ENCODE assay signal across 11 mouse cellular contexts in the genomic region with DNA sequence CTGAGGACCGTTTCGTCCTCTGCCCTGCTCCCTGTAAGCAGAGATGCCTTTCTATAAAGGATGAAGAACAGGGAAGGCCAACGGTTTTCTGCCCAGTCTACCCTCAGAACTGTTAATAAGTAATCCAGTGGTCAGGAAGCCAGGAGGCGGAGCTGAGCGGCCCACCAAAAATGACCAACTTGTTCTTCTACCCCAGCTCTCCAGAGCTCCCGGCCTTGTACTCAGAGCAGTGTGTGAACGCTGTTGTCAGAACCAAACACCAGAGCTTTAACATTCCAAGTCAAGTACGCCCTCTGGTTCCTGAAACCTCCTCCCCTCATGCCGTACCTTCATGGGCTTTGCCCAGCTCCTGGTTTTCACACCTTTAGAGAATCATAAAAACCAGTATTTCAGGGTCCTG. TPM values are rescaled to one million over a fixed set of nuclear protein-coding genes. Genes with fewer than 3 reads are reported as not detected.
DNase-seq lines count a peak whose midpoint lies in the region; ATAC-seq and TF ChIP-seq lines count a peak whose summit lies in the region.
"Had no signal": no experiment of that assay in that cellular context is flagged by ENCODE, and none has a peak within 500 bp of the region (broad histone marks: within the 10 kb centered on the region; RNA-seq: fewer than 3 reads in every experiment).

No protein-coding gene starts in this region.

- intact Hi-C loops in gastrocnemius, adult 2 months (cut with DNase I): no loop called here

- peaks cover 22% of the 10 kb centered on the region for H3K4me1 ChIP-seq in embryonic facial prominence, embryonic 14.5 days (ENCODE audit: control insufficient read depth, insufficient read depth, low read length)
- H3K4me1 ChIP-seq in liver, embryonic 11.5 days (replicated peaks; ENCODE audit: control insufficient read depth, insufficient read depth, low read length): peaks cover 27% of the 10 kb centered on the region

- no peak overlapping the region for H3K27ac ChIP-seq in embryonic facial prominence, embryonic 14.5 days (replicated peaks; ENCODE audit: low read depth, low read length)
- peak overlapping the region; percentile 8 for H3K27ac ChIP-seq in liver, embryonic 11.5 days (ENCODE audit: low read depth, low read length)
- no peak overlapping the region for H3K27ac ChIP-seq in gastrocnemius, adult 2 months
- H3K27ac ChIP-seq: macrophage had no signal

- no peak overlapping the region for H3K9ac ChIP-seq in embryonic facial prominence, embryonic 14.5 days (ENCODE audit: low read depth, low read length)
- no peak overlapping the region for H3K9ac ChIP-seq in liver, embryonic 11.5 days (ENCODE audit: low read depth, low read length)

- 80% methylated on average over 9 of the region's 9 CpGs for WGBS in embryonic facial prominence, embryonic 14.5 days
- WGBS in liver, embryonic 11.5 days: 70% methylated on average over 9 of the region's 9 CpGs

- 0 out of 2 replicates have a peak, but pooled peaks cover 5% of the 10 kb centered on the region for H3K36me3 ChIP-seq in embryonic facial prominence, embryonic 14.5 days (ENCODE audit: control insufficient read depth, insufficient read depth, low read length)
- H3K36me3 ChIP-seq in liver, embryonic 11.5 days (ENCODE audit: control insufficient read depth, insufficient read depth, low read length): no peaks in the 10 kb centered on the region

- H3K27me3 ChIP-seq in embryonic facial prominence, embryonic 14.5 days (replicated peaks; ENCODE audit: control insufficient read depth, insufficient read depth, low read length): peaks cover 10% of the 10 kb centered on the region
- H3K27me3 ChIP-seq in liver, embryonic 11.5 days (replicated peaks; ENCODE audit: control insufficient read depth, insufficient read depth, low read length): peaks cover 16% of the 10 kb centered on the region; the same call in 1 of the 2 replicates

- DNase-seq in embryonic facial prominence, embryonic 14.5 days (ENCODE audit: low spot score): peak; percentile 40
- peak; percentile 34 to 36 for DNase-seq in kidney, adult 8-10 months
- no peak for DNase-seq in liver, embryonic 11.5 days (ENCODE audit: low spot score)
- peak; percentile 58 for DNase-seq in lung, postnatal 10 days
- DNase-seq in gastrocnemius, adult 2 months: no peak
- no peak for DNase-seq in adrenal gland, adult (ENCODE audit: inconsistent age in 2 of 2, low spot score in 1 of 2)
- DNase-seq in ovary, postnatal 14 days (ENCODE audit: low spot score): no peak
- DNase-seq: adrenal gland, postnatal 36 days; embryo, embryonic 11 days had no signal

- no peak for TF ChIP-seq CTCF in gastrocnemius, adult 2 months (IDR thresholded peaks at IDR 0.05)

- H3K9me3 ChIP-seq in embryonic facial prominence, embryonic 14.5 days (ENCODE audit: control insufficient read depth, low read length): no peaks in the 10 kb centered on the region
- H3K9me3 ChIP-seq in liver, embryonic 11.5 days (ENCODE audit: control insufficient read depth, low read length): no peaks in the 10 kb centered on the region

- no peak overlapping the region for H3K4me3 ChIP-seq in embryonic facial prominence, embryonic 14.5 days (ENCODE audit: low read depth, low read length)
- no peak overlapping the region for H3K4me3 ChIP-seq in liver, embryonic 11.5 days (ENCODE audit: low read depth, low read length)
- H3K4me3 ChIP-seq in gastrocnemius, adult 2 months: no peak overlapping the region

- H3K4me2 ChIP-seq in embryonic facial prominence, embryonic 14.5 days (ENCODE audit: low read depth, low read length): no peak overlapping the region
- H3K4me2 ChIP-seq in liver, embryonic 11.5 days: peak overlapping the region; percentile 47

- no peak for ATAC-seq in embryonic facial prominence, embryonic 14.5 days (ENCODE audit: low read depth)
- ATAC-seq in liver, embryonic 11.5 days (replicated peaks; ENCODE audit: low FRiP score): peak; percentile 12; the same call in 1 of the 2 replicates
- no peak for ATAC-seq in megakaryocyte-erythroid progenitor cell, adult 5-6 weeks (replicated peaks; ENCODE audit: low FRiP score, low TSS enrichment, poor library complexity, severe bottlenecking)

RNA-seq across cellular contexts. Expression of gene Spry1, which starts 12.8 kb away (rescaled TPM):
- polyA plus RNA-seq in embryonic facial prominence, embryonic 14.5 days (2014; fragmentation: Nextera tagmentation; extraction: Ambion mirVana): 18.0 and 19.8 TPM in 2 replicates
- polyA plus RNA-seq in liver, embryonic 11.5 days (2014; fragmentation: Nextera tagmentation; extraction: Ambion mirVana): 6.2 and 8.0 TPM in 2 replicates
- total RNA-seq in megakaryocyte-erythroid progenitor cell, adult 5-6 weeks (2014; fragmentation: Nextera tagmentation): 0.20 and 2.7 TPM in 2 replicates
- 1.3 and 3.3 TPM in 2 replicates for total RNA-seq in megakaryocyte-erythroid progenitor cell, adult 5-6 weeks (2017)
- total RNA-seq in gastrocnemius, adult 2 months (2021): 10 to 100 TPM; 12.3 to 21.8 TPM

Comparison
In these comparisons a context has a peak if more than half of its experiments do, and no peak if none do; other contexts are left out.
1. DNase-seq: peak in embryonic facial prominence, embryonic 14.5 days (single experiment), kidney, adult 8-10 months (2 of 2) and lung, postnatal 10 days (single experiment); none in liver, embryonic 11.5 days (single experiment), gastrocnemius, adult 2 months (single experiment), adrenal gland, adult (0 of 2) and ovary, postnatal 14 days (single experiment).